Mouse (Mus musculus): ENCODE results near the gene Atp2c1.

- TF ChIP-seq EP300 (IDR thresholded peaks at IDR 0.05; ENCODE audit: insufficient read depth, low read depth, low read length) (no peak), POLR2A (IDR thresholded peaks at IDR 0.05; ENCODE audit: insufficient read depth, low read depth, low read length) (no peak)
Measured at GRCm38 (mm10) chr9:105387403-105387802, 139.7 kb downstream of the Atp2c1 start.

Measured in heart, adult 2 months (tissue).